30 mouse cellular contexts compared by ENCODE assay signal in the genomic region with DNA sequence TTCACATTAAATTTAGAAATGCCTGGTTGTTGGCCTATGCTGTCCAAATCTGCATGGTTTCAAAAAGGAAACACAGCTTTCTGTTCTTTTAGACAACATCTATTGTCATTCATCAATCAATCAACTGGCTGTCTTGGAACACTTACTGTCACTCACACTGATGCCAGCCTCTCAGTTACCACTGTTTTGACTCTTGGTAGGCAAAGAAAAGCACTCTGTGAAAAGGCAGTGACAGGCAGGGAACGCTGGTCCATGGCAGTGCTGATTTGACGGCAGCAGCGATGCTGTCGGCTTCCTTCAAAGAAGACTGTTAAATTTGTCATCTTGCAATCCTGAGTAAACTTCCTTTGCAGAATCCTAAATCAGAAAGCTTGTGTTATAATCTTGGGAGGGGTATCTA.
"Had no signal": no experiment of that assay in that cellular context is flagged by ENCODE, and none has a peak within 500 bp of the region (broad histone marks: within the 10 kb centered on the region; RNA-seq: fewer than 3 reads in every experiment).

No protein-coding gene starts in this region.

- DNase-seq: gastrocnemius, postnatal 10 days; gastrocnemius, postnatal 25 days; heart, adult 18-20 months; heart, postnatal 10 days; heart, postnatal 4 days; kidney, adult 18-20 months; kidney, adult 8-10 months; kidney, postnatal 10 days; kidney, postnatal 25 days; kidney, postnatal 4 days; layer of hippocampus, adult 9-11 months; layer of hippocampus, postnatal 36 days; liver; liver, embryonic 13.5 days; liver, postnatal 0 days had no signal

- ATAC-seq: hindbrain, embryonic 16.5 days; inflammation-experienced regulatory T-cells, adult 6 months; intestine, embryonic 15.5 days; intestine, postnatal 0 days; liver, postnatal 0 days had no signal

- H3K4me1 ChIP-seq: heart, embryonic 10.5 days; heart, embryonic 12.5 days; hindbrain, embryonic 10.5 days; hindbrain, embryonic 12.5 days; intestine, embryonic 15.5 days; limb, embryonic 10.5 days; limb, embryonic 12.5 days; liver, embryonic 13.5 days; liver, embryonic 15.5 days had no signal

- H3K27me3 ChIP-seq: heart, embryonic 12.5 days; hindbrain, embryonic 12.5 days; intestine, embryonic 15.5 days; limb, embryonic 12.5 days; liver, embryonic 13.5 days; liver, embryonic 15.5 days had no signal

- H3K27ac ChIP-seq: heart, embryonic 10.5 days; hindbrain, embryonic 10.5 days; hindbrain, embryonic 12.5 days; hindbrain, embryonic 14.5 days; intestine, embryonic 15.5 days; layer of hippocampus, adult 2 months; left cerebral cortex, adult 2 months; limb, embryonic 10.5 days; limb, embryonic 12.5 days; liver, embryonic 13.5 days; liver, embryonic 15.5 days had no signal

- H3K4me3 ChIP-seq: heart, embryonic 10.5 days; heart, embryonic 12.5 days; hindbrain, embryonic 10.5 days; hindbrain, embryonic 12.5 days; intestine, embryonic 15.5 days; layer of hippocampus, adult 2 months; left cerebral cortex, adult 2 months; limb, embryonic 10.5 days; limb, embryonic 12.5 days; liver, embryonic 13.5 days; liver, embryonic 15.5 days had no signal

- H3K4me2 ChIP-seq: heart, embryonic 12.5 days; hindbrain, embryonic 12.5 days; hindbrain, embryonic 14.5 days; intestine, embryonic 15.5 days; limb, embryonic 12.5 days; liver, embryonic 11.5 days; liver, embryonic 13.5 days; liver, embryonic 15.5 days had no signal

- H3K9ac ChIP-seq: heart, embryonic 12.5 days; hindbrain, embryonic 12.5 days; hindbrain, embryonic 14.5 days; intestine, embryonic 15.5 days; limb, embryonic 12.5 days; liver, embryonic 13.5 days; liver, embryonic 15.5 days; liver, postnatal 0 days had no signal

- H3K9me3 ChIP-seq: heart, embryonic 10.5 days; heart, embryonic 12.5 days; hindbrain, embryonic 10.5 days; hindbrain, embryonic 12.5 days; intestine, embryonic 15.5 days; limb, embryonic 10.5 days; limb, embryonic 12.5 days; liver, embryonic 13.5 days; liver, embryonic 15.5 days had no signal

- H3K36me3 ChIP-seq: heart, embryonic 10.5 days; heart, embryonic 12.5 days; hindbrain, embryonic 10.5 days; hindbrain, embryonic 12.5 days; intestine, embryonic 15.5 days; limb, embryonic 10.5 days; limb, embryonic 12.5 days; liver, embryonic 13.5 days; liver, embryonic 15.5 days had no signal
